Mouse (Mus musculus) liver, postnatal 0 days (tissue): ENCODE measurements around the gene Kdelr1. TPM values are rescaled to one million over a fixed set of nuclear protein-coding genes. Genes with fewer than 3 reads are reported as not detected.
"Not testable (repeated sequence)": the region's sequence is repeated elsewhere in the genome, so short reads cannot be mapped to it uniquely, and the experiment has no call there.

Experiments
- ATAC-seq: fragments of 200-750 bp; cut with Nextera tagmentation; 2 replicates; pipeline ENCODE4 v1.8.0; 2017; ENCODE audit warnings: mild to moderate bottlenecking, moderate library complexity
- DNase-seq: peaks from one replicate; pipeline ENCODE4 v3.0.0-alpha.2; 2016
- H3K27ac ChIP-seq: fragments of 300-500 bp; sonication (generic); 2 replicates; pipeline ENCODE4 v1.5.1; 2014; ENCODE audit warnings: antibody characterized with exemption, moderate library complexity, mild to moderate bottlenecking, low read depth
- H3K27me3 ChIP-seq: fragments of 300-500 bp; sonication (generic); 2 replicates; pipeline ENCODE4 v1.6.1; 2014; ENCODE audit warnings: low read length, control low read depth, mixed read lengths; ENCODE audit not compliant: insufficient read depth
- H3K36me3 ChIP-seq: fragments of 300-500 bp; sonication (generic); replicated peaks from 2 replicates; pipeline ENCODE4 v1.6.1; 2014; ENCODE audit warnings: mild to moderate bottlenecking, control low read depth, low read length, moderate library complexity, mixed read lengths; ENCODE audit not compliant: insufficient read depth
- H3K4me1 ChIP-seq: fragments of 300-500 bp; sonication (generic); 2 replicates; pipeline ENCODE4 v1.6.1; 2014; ENCODE audit warnings: antibody characterized with exemption, mild to moderate bottlenecking, control low read depth; ENCODE audit not compliant: insufficient read depth
- H3K4me2 ChIP-seq: fragments of 300-500 bp; sonication (generic); 2 replicates; pipeline ENCODE4 v1.6.1; 2014; ENCODE audit warnings: low read depth, mild to moderate bottlenecking, low read length, moderate library complexity, mixed read lengths
- H3K4me3 ChIP-seq: fragments of 300-500 bp; sonication (generic); 2 replicates; pipeline ENCODE4 v1.5.1; 2014; ENCODE audit warnings: low read depth, low read length
- H3K9ac ChIP-seq: fragments of 300-500 bp; sonication (generic); replicated peaks from 2 replicates; pipeline ENCODE4 v1.6.1; 2014; ENCODE audit warnings: mild to moderate bottlenecking, moderate library complexity
- H3K9me3 ChIP-seq: fragments of 300-500 bp; sonication (generic); 2 replicates; pipeline ENCODE4 v1.6.1; 2016; ENCODE audit warnings: mild to moderate bottlenecking, control low read depth, low read length, mixed read lengths
- CTCF ChIP-seq: sonication (generic); IDR thresholded peaks from 2 replicates; pipeline ENCODE4 v1.5.1; 2016; ENCODE audit warnings: antibody characterized with exemption, low read depth
- EP300 ChIP-seq: IDR thresholded peaks from 2 replicates; pipeline ENCODE4 v1.6.1; 2016; ENCODE audit warnings: antibody characterized with exemption, low read depth, mild to moderate bottlenecking
- whole genome bisulfite sequencing: fragments of 180-500 bp; shearing (Covaris S2); extraction: QIAGEN DNeasy Blood & Tissue Kit; methylation state at CpG from one replicate; pipeline ENCODE4 v1.1.7; 2014; ENCODE audit not compliant: insufficient replicate concordance; 5-methylcytosine and 5-hydroxymethylcytosine counted together
- polyA plus RNA-seq: library from polyadenylated mRNA; unstranded; fragments of >200 nt; fragmentation: Nextera tagmentation; extraction: Ambion mirVana; gene quantifications from 2 replicates; pipeline ENCODE4 v1.2.1, GENCODE M21; 2015

Gene Kdelr1
- polyA plus RNA-seq, 1 experiment from 2014 or later, result 33.9 TPM

GRCm38 (mm10) chr7:45869107-45869670, 3.4 kb upstream of the Kdelr1 start:
- H3K36me3 ChIP-seq, result no peaks in the 10 kb centered on the region; the same call in 1 of the 2 replicates
- ATAC-seq, result no peak
- H3K4me3 ChIP-seq, result no peak overlapping the region
- H3K9ac ChIP-seq, result no peak overlapping the region
- peaks cover 10% of the 10 kb centered on the region for H3K4me1 ChIP-seq
- no peak for DNase-seq
- H3K27me3 ChIP-seq, result peaks cover 55% of the 10 kb centered on the region
- H3K9me3 ChIP-seq, result no peaks in the 10 kb centered on the region
- H3K27ac ChIP-seq, result no peak overlapping the region
- no peak for TF ChIP-seq CTCF
- TF ChIP-seq EP300, result no peak
- WGBS, result 37% methylated on average over 8 of the region's 8 CpGs
- H3K4me2 ChIP-seq, result no peak overlapping the region

- Histone ChIP-seq H3K4me3 (no peak overlapping the region), H3K9me3 (no peaks in the 10 kb centered on the region), H3K4me2 (no peak overlapping the region), H3K9ac (no peak overlapping the region), H3K4me1 (peaks cover 16% of the 10 kb centered on the region), H3K27ac (no peak overlapping the region), H3K36me3 (peaks cover 6% of the 10 kb centered on the region; the same call in 1 of the 2 replicates), H3K27me3 (peaks cover 55% of the 10 kb centered on the region)
- DNase-seq (peak; percentile 28), ATAC-seq (no peak)
- no peak for TF ChIP-seq CTCF
- WGBS, result 4% methylated on average over 8 of the region's 14 CpGs
These were observed 2.8 kb upstream of the Kdelr1 start for GRCm38 (mm10) chr7:45869787-45870186.

GRCm38 (mm10) chr7:45870282-45871058, 2.1 kb upstream of the Kdelr1 start:
- H3K27ac ChIP-seq, result no peak overlapping the region
- no peaks in the 10 kb centered on the region for H3K9me3 ChIP-seq
- DNase-seq, result peak; percentile 23
- peaks cover 17% of the 10 kb centered on the region for H3K4me1 ChIP-seq
- no peak overlapping the region for H3K4me2 ChIP-seq
- H3K36me3 ChIP-seq, result peaks cover 11% of the 10 kb centered on the region; the same call in 1 of the 2 replicates
- TF ChIP-seq EP300, result no peak
- TF ChIP-seq CTCF, result no peak
- 2% methylated on average over 28 of the region's 30 CpGs for WGBS
- no peak for ATAC-seq
- no peak overlapping the region for H3K4me3 ChIP-seq
- peaks cover 55% of the 10 kb centered on the region for H3K27me3 ChIP-seq
- H3K9ac ChIP-seq, result no peak overlapping the region

GRCm38 (mm10) chr7:45873061-45873947, 732 bp downstream of the Kdelr1 start:
- peak; percentile 69 for DNase-seq
- 1% methylated on average over 28 of the region's 28 CpGs for WGBS
- peak overlapping the region; percentile 95 for H3K9ac ChIP-seq

GRCm38 (mm10) chr7:45876895-45877294, 4.3 kb downstream of the Kdelr1 start:
- H3K9ac ChIP-seq, result no peak overlapping the region; the same call in 1 of the 2 replicates
- WGBS, result 90% methylated on average over 7 of the region's 7 CpGs
- no peaks in the 10 kb centered on the region for H3K27me3 ChIP-seq
- H3K4me2 ChIP-seq, result no peak overlapping the region
- H3K9me3 ChIP-seq, result no peaks in the 10 kb centered on the region
- DNase-seq, result no peak
- peaks cover 48% of the 10 kb centered on the region for H3K36me3 ChIP-seq
- no peak overlapping the region for H3K4me3 ChIP-seq
- TF ChIP-seq CTCF (no peak), EP300 (no peak)
- no peak overlapping the region for H3K27ac ChIP-seq
- ATAC-seq, result no peak
- peaks cover 13% of the 10 kb centered on the region for H3K4me1 ChIP-seq

More at GRCm38 (mm10) chr7:45873061-45873947, 732 bp downstream of the Kdelr1 start:
- TF ChIP-seq CTCF (peak; percentile 51), EP300 (no peak)
- Histone ChIP-seq H3K27me3 (peaks cover 35% of the 10 kb centered on the region), H3K4me1 (peaks cover 13% of the 10 kb centered on the region), H3K4me2 (peak overlapping the region; percentile 86), H3K9me3 (no peaks in the 10 kb centered on the region), H3K4me3 (peak overlapping the region; percentile 92), H3K36me3 (peaks cover 30% of the 10 kb centered on the region), H3K27ac (peak overlapping the region; percentile 96)
- peak; percentile 73 for ATAC-seq

- H3K4me2 ChIP-seq, H3K27ac ChIP-seq, H3K4me3 ChIP-seq, H3K9me3 ChIP-seq, ATAC-seq, H3K9ac ChIP-seq, H3K27me3 ChIP-seq, DNase-seq: not testable (repeated sequence)
- WGBS, result 81% methylated on average over 1 of the region's 1 CpGs
- H3K4me1 ChIP-seq, result peaks cover 13% of the 10 kb centered on the region
- peaks cover 61% of the 10 kb centered on the region for H3K36me3 ChIP-seq
These were observed 5.7 kb downstream of the Kdelr1 start, which contains the start of gene Grin2d for GRCm38 (mm10) chr7:45878278-45878677. TSS of gene Grin2d (minus strand) at chr7:45878378.
